Mouse (Mus musculus): Measurements from ENCODE around the gene Dicer1. TPM values are rescaled to one million over a fixed set of nuclear protein-coding genes. Genes with fewer than 3 reads are reported as not detected.

The Dicer1 gene
- total RNA-seq, 2 experiments from 2014 or later = 20.5 to 21.6 TPM

DNA sequence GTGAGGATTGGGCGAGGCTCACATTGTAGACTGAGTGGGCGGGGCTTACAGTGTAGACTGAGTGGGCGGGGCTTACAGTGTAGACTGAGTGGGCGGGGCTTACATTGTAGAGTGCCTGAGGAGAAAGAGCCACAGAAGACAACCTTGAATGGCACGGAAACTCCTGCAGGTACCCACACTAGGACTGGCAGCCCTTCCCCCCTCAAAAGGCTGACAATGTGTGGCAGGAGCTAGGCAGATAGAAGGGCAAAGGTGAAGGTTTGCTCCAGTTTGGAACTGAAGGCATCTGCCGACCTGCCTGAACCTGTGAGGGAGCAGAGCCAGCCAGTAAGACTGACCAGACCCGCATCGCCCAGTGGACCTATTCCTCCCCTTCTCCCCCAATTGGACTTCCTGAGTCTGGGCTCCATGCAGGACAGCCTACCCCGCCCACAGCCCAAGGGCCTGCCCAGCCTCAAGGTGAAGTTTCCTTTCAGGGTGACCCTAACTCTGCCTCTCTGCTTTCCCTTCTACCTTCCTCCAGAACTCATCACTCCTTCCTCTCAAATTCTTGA lies 74.3 kb downstream of the Dicer1 start:
- DNase-seq = no peak

GRCm38 (mm10) chr12:104676535-104677370 lies 75.0 kb downstream of the Dicer1 start:
- DNase-seq = no peak

DNA sequence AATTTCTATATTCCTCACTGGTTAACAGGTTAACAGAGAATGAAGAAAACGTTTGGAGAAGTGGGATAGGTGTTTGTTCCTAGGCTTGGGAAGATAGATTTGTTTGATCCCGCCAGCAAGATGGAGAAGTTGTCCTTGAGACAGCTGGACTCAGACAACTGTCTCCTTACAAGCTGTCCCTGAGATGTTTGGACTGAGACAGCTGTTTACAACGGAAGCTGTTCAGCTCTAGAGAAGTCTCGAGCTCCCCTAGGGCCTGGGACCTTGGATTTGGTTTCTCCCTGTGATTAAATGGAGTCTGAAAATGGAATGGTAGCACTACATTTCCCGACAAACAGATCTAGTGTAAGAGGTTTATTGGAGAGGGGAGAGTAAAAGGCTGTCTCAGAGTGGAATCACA lies 78.8 kb downstream of the Dicer1 start:
- peak; percentile 14 to 29 for DNase-seq

GRCm38 (mm10) chr12:104672406-104672805 lies 79.3 kb downstream of the Dicer1 start:
- peak; percentile 14 to 33 for DNase-seq

DNA sequence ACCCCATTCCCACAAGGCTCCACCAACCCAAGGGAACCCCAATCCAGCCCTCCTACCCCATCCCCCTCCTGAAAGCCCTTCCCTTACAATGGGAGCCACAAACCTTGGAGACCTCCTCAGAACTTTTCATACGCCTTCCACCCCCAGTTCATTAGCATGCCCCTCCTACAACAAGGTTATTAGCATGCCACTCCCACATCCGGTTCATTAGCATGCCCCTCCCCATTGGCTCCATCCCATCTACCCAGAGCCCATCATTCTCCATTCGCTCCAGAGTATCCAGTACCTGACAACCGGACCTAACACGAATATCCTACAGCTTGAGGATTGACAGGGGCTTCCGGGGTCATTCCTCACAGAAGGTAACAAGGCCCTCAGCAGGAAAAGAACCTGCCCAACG lies 83.9 kb downstream of the Dicer1 start:
- no peak for DNase-seq

DNA sequence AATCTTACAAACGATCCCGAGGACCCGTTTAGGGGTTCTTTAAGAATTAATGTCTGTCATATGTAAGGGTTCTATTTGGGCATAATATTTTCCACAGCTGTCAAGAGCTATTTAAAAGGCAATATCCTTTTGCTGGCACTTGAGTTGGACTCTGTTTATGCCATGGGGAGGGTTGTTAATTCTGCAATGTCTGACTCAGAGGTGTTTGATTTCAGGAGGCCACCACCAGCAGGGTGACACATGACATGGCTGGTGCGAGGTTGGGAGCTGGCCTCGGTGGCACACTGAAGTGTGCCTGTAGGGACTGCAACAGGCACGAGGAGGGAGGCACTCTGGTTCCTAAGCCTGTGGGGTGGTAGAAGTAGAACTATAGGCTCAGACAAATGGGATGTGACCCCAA lies 85.8 kb downstream of the Dicer1 start:
- no peak for DNase-seq

- no peak for DNase-seq
These were observed 86.2 kb downstream of the Dicer1 start for GRCm38 (mm10) chr12:104665521-104665920.

DNA sequence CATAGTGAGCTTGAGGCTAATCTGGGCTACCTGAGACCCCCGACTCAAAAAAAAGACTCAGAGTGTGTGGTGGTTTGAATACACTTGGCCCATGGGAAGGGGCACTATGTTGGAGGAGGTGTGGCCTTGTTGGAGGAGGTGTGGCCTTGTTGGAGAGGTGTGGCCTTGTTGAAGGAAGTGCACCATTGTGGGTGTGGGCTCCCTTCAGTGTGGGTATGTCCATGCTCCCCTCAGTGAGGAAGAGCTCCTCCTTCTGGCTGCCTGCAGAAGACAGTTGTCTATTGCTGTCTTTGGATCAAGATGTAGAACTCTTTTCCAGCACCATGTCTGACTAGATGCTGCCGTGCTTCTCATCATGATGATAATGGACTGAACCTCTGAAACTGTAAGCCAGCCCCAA lies 95.6 kb downstream of the Dicer1 start:
- no peak for DNase-seq

GRCm38 (mm10) chr12:104655006-104655405 lies 96.7 kb downstream of the Dicer1 start:
- no peak for DNase-seq

DNA sequence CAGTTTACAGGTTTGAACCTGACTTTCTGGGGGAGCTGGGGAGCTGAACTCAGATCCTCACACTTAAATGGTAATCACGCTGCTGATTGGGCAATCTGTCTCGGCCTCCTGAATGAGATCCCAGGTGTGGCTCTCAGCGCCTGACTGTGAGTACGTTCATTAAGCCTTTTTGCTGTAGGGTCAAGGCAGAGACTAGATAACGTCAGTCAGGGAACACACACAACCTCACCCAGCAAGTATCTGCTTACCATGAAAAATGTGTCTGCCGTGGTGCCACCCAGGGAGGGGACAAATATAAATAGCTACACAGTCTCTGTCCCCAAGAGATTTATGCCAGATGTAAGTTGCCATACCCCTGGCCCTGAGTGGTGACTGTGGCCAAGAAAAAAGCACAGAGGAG lies 99.7 kb downstream of the Dicer1 start:
- no peak for DNase-seq

DNA sequence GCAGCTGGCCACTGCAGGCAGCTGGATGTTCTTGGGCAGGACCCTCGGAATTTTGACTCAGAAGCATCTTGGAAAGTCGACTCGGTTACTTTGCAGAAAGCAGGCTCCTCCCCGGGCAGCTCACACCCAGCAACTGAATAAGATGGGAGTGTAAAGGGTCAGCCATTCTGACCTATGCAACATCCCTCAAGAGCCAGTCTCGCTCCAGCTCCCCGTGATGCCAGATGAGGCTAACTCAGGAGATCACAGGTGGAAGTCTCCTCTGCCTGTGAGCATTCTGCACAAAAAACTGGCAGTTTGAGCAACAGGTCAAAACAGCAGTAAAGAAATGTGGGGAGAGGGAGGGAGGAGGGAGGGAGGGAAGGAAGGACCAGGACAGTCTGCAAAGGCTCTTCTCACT lies 100.5 kb downstream of the Dicer1 start:
- no peak for DNase-seq

- no peak for DNase-seq
These were observed 101.1 kb downstream of the Dicer1 start for GRCm38 (mm10) chr12:104650510-104651260.

DNA sequence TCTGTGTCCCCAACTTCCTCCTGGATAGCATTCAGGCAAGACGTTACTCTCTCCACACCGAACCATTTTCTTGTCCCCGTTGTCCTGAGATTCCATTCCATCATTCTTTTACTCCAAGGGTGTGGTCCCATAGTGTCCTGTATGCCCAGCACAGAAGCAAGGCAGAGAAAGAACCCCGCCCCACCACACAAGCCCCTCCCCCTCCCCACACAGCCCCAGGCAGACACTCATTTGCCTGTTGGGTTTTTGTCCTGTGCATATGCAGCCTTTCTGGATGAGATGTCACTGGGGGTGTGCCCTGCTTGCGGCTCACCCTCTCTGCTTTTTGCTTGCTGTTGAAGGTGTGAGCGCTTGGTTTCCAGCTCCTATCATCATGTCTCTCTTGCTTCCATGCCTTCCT lies 103.4 kb downstream of the Dicer1 start:
- DNase-seq = no peak

DNA sequence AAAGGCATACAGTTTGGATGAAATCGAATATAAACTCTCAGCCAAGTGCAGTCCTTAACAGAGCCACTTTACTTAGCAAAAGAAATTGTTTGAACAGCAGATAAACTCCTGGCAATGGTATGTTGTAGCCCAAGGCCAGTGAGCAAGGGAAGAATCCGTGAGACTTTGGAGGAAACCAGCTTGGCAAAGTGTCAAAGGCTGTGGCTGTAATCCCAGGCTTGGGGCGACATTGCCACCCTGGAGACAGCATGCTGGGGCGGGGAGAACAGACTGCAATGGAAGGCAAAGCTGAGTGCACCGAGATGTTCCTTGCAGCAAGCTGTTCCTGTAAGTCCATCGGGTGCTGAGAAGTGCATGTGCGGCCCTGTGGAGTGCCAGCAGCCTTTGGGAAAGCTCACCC lies 109.4 kb downstream of the Dicer1 start:
- DNase-seq = peak; percentile 16 to 17

- DNase-seq = peak; percentile 71 to 81
These were observed 110.8 kb downstream of the Dicer1 start for GRCm38 (mm10) chr12:104640934-104641333.

GRCm38 (mm10) chr12:104638156-104638555 lies 113.6 kb downstream of the Dicer1 start:
- DNase-seq = no peak

Other genes with a start within 250 kb of the Dicer1 start
- 1 to 10 TPM; 1.9 to 2.9 TPM for gene Clmn, start 113.1 kb upstream of the Dicer1 start, total RNA-seq (2021)

Measured in heart, adult 18-20 months (tissue).